ENCODE assay signal across 7 mouse cellular contexts in the genomic region with DNA sequence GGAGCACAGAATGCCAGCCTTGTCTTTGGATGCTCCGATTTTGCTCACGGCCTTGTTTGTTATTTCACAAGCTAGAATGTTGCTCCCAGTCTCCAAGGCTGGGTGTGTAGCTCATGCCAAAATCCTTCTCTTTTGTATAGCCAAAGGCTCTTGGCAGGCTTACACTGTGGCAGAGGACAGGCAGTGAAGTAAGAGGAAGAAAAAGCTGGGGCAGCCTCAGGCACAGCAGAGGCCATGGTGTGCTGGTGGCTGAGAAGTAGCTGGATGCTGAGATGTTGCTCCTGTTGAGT.
DNase-seq lines count a peak whose midpoint lies in the region; ATAC-seq lines count a peak whose summit lies in the region.

No protein-coding gene starts in this region.

- ATAC-seq in limb, embryonic 12.5 days (ENCODE audit: insufficient number of reproducible peaks, insufficient read depth, low FRiP score, low TSS enrichment, low read depth): no peak
- no peak for ATAC-seq in heart, embryonic 14.5 days (ENCODE audit: insufficient number of reproducible peaks, insufficient read depth, low FRiP score, low read depth)

- DNase-seq in limb, embryonic 10.5 days (ENCODE audit: low spot score): no peak
- peak; percentile 78 for DNase-seq in cerebellum, adult 9-11 months
- DNase-seq in lung, postnatal 14 days: peak; percentile 25
- DNase-seq in embryo, embryonic 10 days (ENCODE audit: low spot score): no peak
- DNase-seq in gastrocnemius, postnatal 25 days: no peak

- H3K4me2 ChIP-seq in limb, embryonic 12.5 days: no peak overlapping the region
- H3K4me2 ChIP-seq in heart, embryonic 14.5 days (ENCODE audit: low read length): peak overlapping the region; percentile 29; the same call in 1 of the 2 replicates

- no peaks in the 10 kb centered on the region for H3K27me3 ChIP-seq in limb, embryonic 12.5 days
- no peaks in the 10 kb centered on the region for H3K27me3 ChIP-seq in limb, embryonic 10.5 days (ENCODE audit: low read depth, poor library complexity, severe bottlenecking)
- no peaks in the 10 kb centered on the region for H3K27me3 ChIP-seq in heart, embryonic 14.5 days (ENCODE audit: control insufficient read depth, insufficient read depth, low read length)

- 92% methylated on average over 2 of the region's 2 CpGs for WGBS in limb, embryonic 12.5 days
- WGBS in limb, embryonic 10.5 days: 90% methylated on average over 2 of the region's 2 CpGs
- 53% methylated on average over 2 of the region's 2 CpGs for WGBS in heart, embryonic 14.5 days

- H3K36me3 ChIP-seq in limb, embryonic 12.5 days: no peaks in the 10 kb centered on the region
- 0 out of 2 replicates have a peak, but pooled peaks cover 3% of the 10 kb centered on the region for H3K36me3 ChIP-seq in limb, embryonic 10.5 days
- H3K36me3 ChIP-seq in heart, embryonic 14.5 days (ENCODE audit: control insufficient read depth, insufficient read depth, low read length): no peaks in the 10 kb centered on the region

- H3K27ac ChIP-seq in limb, embryonic 12.5 days: 0 out of 2 replicates have a peak overlapping the region, but pooled peaks have one; percentile 30
- no peak overlapping the region for H3K27ac ChIP-seq in limb, embryonic 10.5 days
- peak overlapping the region; percentile 51 to 82 for H3K27ac ChIP-seq in heart, embryonic 14.5 days (replicated peaks in 1 of 2; ENCODE audit: control insufficient read depth in 1 of 2, insufficient read depth in 1 of 2, low read depth in 2 of 2, low read length in 2 of 2)

- H3K4me3 ChIP-seq in limb, embryonic 12.5 days (replicated peaks): no peak overlapping the region
- H3K4me3 ChIP-seq in limb, embryonic 10.5 days: no peak overlapping the region
- no peak overlapping the region for H3K4me3 ChIP-seq in heart, embryonic 14.5 days (ENCODE audit: control insufficient read depth in 1 of 2, insufficient read depth in 1 of 2, low read depth in 1 of 2, low read length in 2 of 2)

- no peaks in the 10 kb centered on the region for H3K9me3 ChIP-seq in limb, embryonic 12.5 days
- no peaks in the 10 kb centered on the region for H3K9me3 ChIP-seq in limb, embryonic 10.5 days (replicated peaks)
- no peaks in the 10 kb centered on the region for H3K9me3 ChIP-seq in heart, embryonic 14.5 days (ENCODE audit: control insufficient read depth, low read length)

- H3K9ac ChIP-seq in limb, embryonic 12.5 days (replicated peaks): no peak overlapping the region
- peak overlapping the region; percentile 41; the same call in 1 of the 2 replicates for H3K9ac ChIP-seq in heart, embryonic 14.5 days (ENCODE audit: low read length)

- peaks cover 61% of the 10 kb centered on the region for H3K4me1 ChIP-seq in limb, embryonic 12.5 days (replicated peaks)
- H3K4me1 ChIP-seq in limb, embryonic 10.5 days: peaks cover 71% of the 10 kb centered on the region
- H3K4me1 ChIP-seq in heart, embryonic 14.5 days (ENCODE audit: control insufficient read depth in 2 of 2, insufficient read depth in 2 of 2, low read length in 2 of 2): peaks cover 45 to 73% of the 10 kb centered on the region in 2 experiments

Comparison
In these comparisons a context has a peak if more than half of its experiments do, and no peak if none do; other contexts are left out.
1. DNase-seq: peak in cerebellum, adult 9-11 months (single experiment) and lung, postnatal 14 days (single experiment); none in limb, embryonic 10.5 days (single experiment), embryo, embryonic 10 days (single experiment) and gastrocnemius, postnatal 25 days (single experiment).